ENCODE assay signal across 8 mouse cellular contexts in genomic region chr5:72893987-72894386, GRCm38 (mm10). TPM values are rescaled to one million over a fixed set of nuclear protein-coding genes. Genes with fewer than 3 reads are reported as not detected.
A peak's percentile ranks its signal among the peaks of the same experiment; 100 is the strongest.
DNase-seq lines count a peak whose midpoint lies in the region; ATAC-seq lines count a peak whose summit lies in the region.
"Had no signal": no experiment of that assay in that cellular context is flagged by ENCODE, and none has a peak within 500 bp of the region (broad histone marks: within the 10 kb centered on the region; RNA-seq: fewer than 3 reads in every experiment).

No protein-coding gene starts in this region.

- no peaks in the 10 kb centered on the region for H3K4me1 ChIP-seq in kidney, embryonic 14.5 days (ENCODE audit: control insufficient read depth, insufficient read depth, low read length)

- H3K27me3 ChIP-seq in kidney, embryonic 14.5 days (ENCODE audit: control insufficient read depth, insufficient read depth, low read length) = no peaks in the 10 kb centered on the region

- no peak overlapping the region for H3K4me3 ChIP-seq in kidney, embryonic 14.5 days (ENCODE audit: low read length)

- no peak overlapping the region for H3K4me2 ChIP-seq in kidney, embryonic 14.5 days (replicated peaks; ENCODE audit: low read depth, low read length)

- no peak overlapping the region for H3K9ac ChIP-seq in kidney, embryonic 14.5 days (ENCODE audit: low read depth, low read length)

- WGBS in kidney, embryonic 14.5 days = 58% methylated on average over 5 of the region's 5 CpGs

- peak; percentile 45 to 46 for DNase-seq in kidney, postnatal 4 days
- DNase-seq in CD8-positive naive resting alpha-beta T cell, adult 2 months (ENCODE audit: low read depth in 2 of 2, low spot score in 2 of 2) = peak; percentile 17 to 39
- DNase-seq in NIH3T3 (ENCODE audit: low read depth) = peak; percentile 44
- DNase-seq in naive thymus-derived CD4-positive, alpha-beta T cell, adult 2 months (ENCODE audit: low read depth) = peak; percentile 61
- DNase-seq in ovary, postnatal 36 days (ENCODE audit: low spot score) = no peak

- H3K36me3 ChIP-seq in kidney, embryonic 14.5 days (ENCODE audit: control insufficient read depth, insufficient read depth, low read length) = no peaks in the 10 kb centered on the region

- ATAC-seq in kidney, embryonic 14.5 days (ENCODE audit: low FRiP score, low TSS enrichment) = no peak
- ATAC-seq in monocyte, adult 5-6 weeks (replicated peaks; ENCODE audit: insufficient number of reproducible peaks, low FRiP score, low TSS enrichment, poor library complexity, severe bottlenecking) = no peak
- ATAC-seq: forebrain, embryonic 14.5 days had no signal

- H3K9me3 ChIP-seq in kidney, embryonic 14.5 days (ENCODE audit: control insufficient read depth, low read length) = no peaks in the 10 kb centered on the region

- H3K27ac ChIP-seq in kidney, embryonic 14.5 days (ENCODE audit: low read depth, low read length) = no peak overlapping the region

RNA-seq across cellular contexts. Expression of gene Slain2, which starts 20.1 kb away (rescaled TPM):
- polyA plus RNA-seq in kidney, embryonic 14.5 days (2014; fragmentation: Nextera tagmentation; extraction: Ambion mirVana) = 18.4 and 25.3 TPM in 2 replicates
- 44.2 to 63.4 TPM (median 44.8 TPM) in 3 replicates for total RNA-seq in monocyte, adult 5-6 weeks (2017)

RNA-seq across cellular contexts. Expression of gene Tec, which starts 25.7 kb away (rescaled TPM):
- 7.8 and 8.9 TPM in 2 replicates for polyA plus RNA-seq in kidney, embryonic 14.5 days (2014; fragmentation: Nextera tagmentation; extraction: Ambion mirVana)
- 92.8 to 110 TPM (median 97.0 TPM) in 3 replicates for total RNA-seq in monocyte, adult 5-6 weeks (2017)
